Comparison of ENCODE assay signal across 15 mouse cellular contexts in the genomic region with DNA sequence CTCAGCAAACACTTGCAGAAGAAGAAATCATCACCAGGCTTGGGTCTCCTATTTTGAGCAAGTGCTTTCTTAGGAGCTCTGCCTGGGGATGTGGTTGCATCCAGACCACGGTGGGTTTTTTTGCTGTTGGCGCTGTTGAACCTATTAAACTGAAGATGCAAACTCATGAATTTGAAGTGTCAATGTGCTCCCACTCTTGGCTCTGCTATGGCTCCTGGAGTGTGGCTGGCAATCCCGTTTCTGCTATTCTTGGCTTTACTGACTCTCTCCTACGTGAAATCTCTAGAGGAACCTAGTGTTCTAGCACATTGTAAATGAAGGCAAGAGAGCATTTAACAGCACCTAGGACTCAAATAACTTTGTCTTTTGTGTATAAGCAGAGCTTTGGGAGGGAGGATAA.
A peak's percentile ranks its signal among the peaks of the same experiment; 100 is the strongest.
DNase-seq lines count a peak whose midpoint lies in the region; ATAC-seq and TF ChIP-seq lines count a peak whose summit lies in the region.
"Had no signal": no experiment of that assay in that cellular context is flagged by ENCODE, and none has a peak within 500 bp of the region (broad histone marks: within the 10 kb centered on the region; RNA-seq: fewer than 3 reads in every experiment).

No protein-coding gene starts in this region.

- 60% methylated on average over 4 of the region's 4 CpGs for WGBS in limb, embryonic 14.5 days
- WGBS in limb, embryonic 10.5 days: 90% methylated on average over 4 of the region's 4 CpGs

- H3K9me3 ChIP-seq in limb, embryonic 14.5 days (ENCODE audit: control insufficient read depth, low read length): no peaks in the 10 kb centered on the region
- H3K9me3 ChIP-seq in limb, embryonic 10.5 days (replicated peaks): no peaks in the 10 kb centered on the region
- H3K9me3 ChIP-seq: forebrain, embryonic 12.5 days; heart, embryonic 15.5 days; hindbrain, embryonic 15.5 days; liver, embryonic 15.5 days had no signal

- no peaks in the 10 kb centered on the region for H3K36me3 ChIP-seq in limb, embryonic 14.5 days (ENCODE audit: control insufficient read depth, insufficient read depth, low read length)
- no peaks in the 10 kb centered on the region for H3K36me3 ChIP-seq in limb, embryonic 10.5 days
- H3K36me3 ChIP-seq: forebrain, embryonic 12.5 days; heart, embryonic 15.5 days; hindbrain, embryonic 15.5 days; liver, embryonic 15.5 days had no signal

- no peak for TF ChIP-seq CTCF in gastrocnemius, adult 2 months (IDR thresholded peaks at IDR 0.05)

- peak; percentile 40 for DNase-seq in limb, embryonic 14.5 days (ENCODE audit: low spot score)
- no peak for DNase-seq in limb, embryonic 10.5 days (ENCODE audit: low spot score)
- DNase-seq in cerebellum, postnatal 10 days: peak; percentile 74 to 82
- peak; percentile 82 for DNase-seq in left cerebral cortex, adult 11 months (ENCODE audit: low spot score)
- peak; percentile 58 for DNase-seq in right cerebral cortex, postnatal 25 days
- no peak for DNase-seq in MN1 (ENCODE audit: low spot score)
- no peak for DNase-seq in gastrocnemius, adult 2 months
- DNase-seq: kidney, adult 8-10 months had no signal

- H3K4me3 ChIP-seq in limb, embryonic 14.5 days (replicated peaks; ENCODE audit: low read length): no peak overlapping the region
- H3K4me3 ChIP-seq in limb, embryonic 10.5 days: no peak overlapping the region
- H3K4me3 ChIP-seq in gastrocnemius, adult 2 months: no peak overlapping the region
- H3K4me3 ChIP-seq: forebrain, embryonic 12.5 days; heart, embryonic 15.5 days; hindbrain, embryonic 15.5 days; liver, embryonic 15.5 days had no signal

- H3K27ac ChIP-seq in limb, embryonic 14.5 days (replicated peaks; ENCODE audit: low read depth, low read length): no peak overlapping the region
- H3K27ac ChIP-seq in limb, embryonic 10.5 days: no peak overlapping the region
- H3K27ac ChIP-seq in gastrocnemius, adult 2 months: no peak overlapping the region
- H3K27ac ChIP-seq: forebrain, embryonic 12.5 days; heart, embryonic 15.5 days; liver, embryonic 15.5 days had no signal

- intact Hi-C loops in gastrocnemius, adult 2 months (cut with DNase I): no loop called here

- H3K4me2 ChIP-seq in limb, embryonic 14.5 days (replicated peaks; ENCODE audit: low read depth, low read length, severe bottlenecking): no peak overlapping the region
- H3K4me2 ChIP-seq: forebrain, embryonic 12.5 days; heart, embryonic 15.5 days; hindbrain, embryonic 15.5 days; liver, embryonic 15.5 days had no signal

- no peak for TF ChIP-seq POLR2A in limb, embryonic 14.5 days (IDR thresholded peaks at IDR 0.05; ENCODE audit: borderline replicate concordance, extremely low read depth, insufficient read depth, insufficient read length)

- H3K27me3 ChIP-seq in limb, embryonic 14.5 days (ENCODE audit: control insufficient read depth, insufficient read depth, low read length): no peaks in the 10 kb centered on the region
- H3K27me3 ChIP-seq in limb, embryonic 10.5 days (ENCODE audit: low read depth, poor library complexity, severe bottlenecking): no peaks in the 10 kb centered on the region
- H3K27me3 ChIP-seq: CH12.LX; forebrain, embryonic 12.5 days; heart, embryonic 15.5 days; hindbrain, embryonic 15.5 days; liver, embryonic 15.5 days had no signal

- ATAC-seq in limb, embryonic 14.5 days (ENCODE audit: low FRiP score, low read depth): peak; percentile 37; the same call in 1 of the 2 replicates
- ATAC-seq in CD4-positive, CD25-positive, alpha-beta regulatory T cell, adult 4 months: no peak
- ATAC-seq: Patski had no signal

- no peak overlapping the region for H3K9ac ChIP-seq in limb, embryonic 14.5 days (ENCODE audit: low read depth, low read length, severe bottlenecking)
- H3K9ac ChIP-seq: forebrain, embryonic 12.5 days; heart, embryonic 15.5 days; hindbrain, embryonic 15.5 days; liver, embryonic 15.5 days had no signal

- H3K4me1 ChIP-seq in limb, embryonic 14.5 days (ENCODE audit: control insufficient read depth, insufficient read depth, low read length): no peaks in the 10 kb centered on the region
- no peaks in the 10 kb centered on the region for H3K4me1 ChIP-seq in limb, embryonic 10.5 days
- H3K4me1 ChIP-seq: forebrain, embryonic 12.5 days; heart, embryonic 15.5 days; liver, embryonic 15.5 days had no signal

Comparison
In these comparisons a context has a peak if more than half of its experiments do, and no peak if none do; other contexts are left out.
1. DNase-seq: peak in limb, embryonic 14.5 days (single experiment), cerebellum, postnatal 10 days (2 of 2), left cerebral cortex, adult 11 months (single experiment) and right cerebral cortex, postnatal 25 days (single experiment); none in limb, embryonic 10.5 days (single experiment), MN1 (single experiment) and gastrocnemius, adult 2 months (single experiment).